13 mouse cellular contexts compared by ENCODE assay signal in genomic region chr19:45065226-45065625, GRCm38 (mm10). TPM values are rescaled to one million over a fixed set of nuclear protein-coding genes. Genes with fewer than 3 reads are reported as not detected.
A peak's percentile ranks its signal among the peaks of the same experiment; 100 is the strongest.
DNase-seq lines count a peak whose midpoint lies in the region; ATAC-seq and TF ChIP-seq lines count a peak whose summit lies in the region.
"Had no signal": no experiment of that assay in that cellular context is flagged by ENCODE, and none has a peak within 500 bp of the region (broad histone marks: within the 10 kb centered on the region; RNA-seq: fewer than 3 reads in every experiment).

No protein-coding gene starts in this region.

- H3K27ac ChIP-seq in heart, embryonic 12.5 days (ENCODE audit: poor library complexity, severe bottlenecking), result no peak overlapping the region
- no peak overlapping the region for H3K27ac ChIP-seq in heart, embryonic 11.5 days (ENCODE audit: low read depth, low read length)
- no peak overlapping the region for H3K27ac ChIP-seq in midbrain, embryonic 10.5 days (replicated peaks)
- no peak overlapping the region for H3K27ac ChIP-seq in midbrain, postnatal 0 days (ENCODE audit: low read depth, low read length)
- no peak overlapping the region for H3K27ac ChIP-seq in embryonic facial prominence, embryonic 13.5 days
- H3K27ac ChIP-seq in stomach, embryonic 15.5 days, result no peak overlapping the region
- H3K27ac ChIP-seq: kidney, postnatal 0 days had no signal

- peak overlapping the region; percentile 2; the same call in 1 of the 2 replicates for H3K4me3 ChIP-seq in heart, embryonic 12.5 days
- no peak overlapping the region for H3K4me3 ChIP-seq in heart, embryonic 11.5 days (ENCODE audit: low read depth, low read length)
- H3K4me3 ChIP-seq in midbrain, embryonic 10.5 days, result peak overlapping the region; percentile 18; the same call in 1 of the 2 replicates
- H3K4me3 ChIP-seq in midbrain, postnatal 0 days (ENCODE audit: low read depth, low read length), result no peak overlapping the region
- no peak overlapping the region for H3K4me3 ChIP-seq in embryonic facial prominence, embryonic 13.5 days
- no peak overlapping the region for H3K4me3 ChIP-seq in stomach, embryonic 15.5 days (replicated peaks)

- 5% methylated on average over 21 of the region's 21 CpGs for whole genome bisulfite sequencing in heart, embryonic 12.5 days
- 5% methylated on average over 21 of the region's 21 CpGs for WGBS in heart, embryonic 11.5 days (ENCODE audit: insufficient replicate concordance)
- 5% methylated on average over 21 of the region's 21 CpGs for WGBS in midbrain, embryonic 10.5 days
- WGBS in midbrain, postnatal 0 days, result 6% methylated on average over 21 of the region's 21 CpGs
- 5% methylated on average over 21 of the region's 21 CpGs for WGBS in embryonic facial prominence, embryonic 13.5 days
- WGBS in stomach, embryonic 15.5 days, result 3% methylated on average over 20 of the region's 21 CpGs

- no peaks in the 10 kb centered on the region for H3K36me3 ChIP-seq in heart, embryonic 12.5 days
- no peaks in the 10 kb centered on the region for H3K36me3 ChIP-seq in heart, embryonic 11.5 days (ENCODE audit: control insufficient read depth, insufficient read depth, low read length)
- no peaks in the 10 kb centered on the region for H3K36me3 ChIP-seq in midbrain, embryonic 10.5 days
- no peaks in the 10 kb centered on the region for H3K36me3 ChIP-seq in midbrain, postnatal 0 days (ENCODE audit: insufficient read depth, low read length)
- no peaks in the 10 kb centered on the region for H3K36me3 ChIP-seq in embryonic facial prominence, embryonic 13.5 days
- H3K36me3 ChIP-seq in stomach, embryonic 15.5 days, result no peaks in the 10 kb centered on the region

- no peak for TF ChIP-seq CTCF in midbrain, postnatal 0 days (IDR thresholded peaks at IDR 0.05)

- peaks cover 60% of the 10 kb centered on the region for H3K27me3 ChIP-seq in heart, embryonic 12.5 days (replicated peaks)
- peaks cover 51% of the 10 kb centered on the region for H3K27me3 ChIP-seq in heart, embryonic 11.5 days (ENCODE audit: control insufficient read depth, insufficient read depth, low read length)
- H3K27me3 ChIP-seq in midbrain, embryonic 10.5 days (ENCODE audit: low read depth, poor library complexity, severe bottlenecking), result peaks cover 66% of the 10 kb centered on the region
- peaks cover 26% of the 10 kb centered on the region for H3K27me3 ChIP-seq in midbrain, postnatal 0 days (ENCODE audit: insufficient read depth, low read length)
- H3K27me3 ChIP-seq in embryonic facial prominence, embryonic 13.5 days, result peaks cover 63% of the 10 kb centered on the region
- peaks cover 51% of the 10 kb centered on the region for H3K27me3 ChIP-seq in stomach, embryonic 15.5 days (replicated peaks)

- no peak overlapping the region for H3K4me2 ChIP-seq in heart, embryonic 12.5 days
- no peak overlapping the region for H3K4me2 ChIP-seq in heart, embryonic 11.5 days
- H3K4me2 ChIP-seq in midbrain, postnatal 0 days (ENCODE audit: low read depth, low read length, poor library complexity, severe bottlenecking), result no peak overlapping the region
- 0 out of 2 replicates have a peak overlapping the region, but pooled peaks have one; percentile 3 for H3K4me2 ChIP-seq in embryonic facial prominence, embryonic 13.5 days
- peak overlapping the region; percentile 3; the same call in 1 of the 2 replicates for H3K4me2 ChIP-seq in stomach, embryonic 15.5 days
- H3K4me2 ChIP-seq: lung, embryonic 14.5 days had no signal

- DNase-seq in midbrain, embryonic 10.5 days (ENCODE audit: low spot score), result no peak
- no peak for DNase-seq in midbrain, postnatal 0 days (ENCODE audit: low spot score)
- no peak for DNase-seq in right cerebral cortex, adult 18-20 months
- DNase-seq in frontal cortex, postnatal 10 days (ENCODE audit: low spot score in 2 of 2), result no peak
- DNase-seq: adrenal gland, adult 8-10 months; cerebellum, adult 2 months; lung, embryonic 14.5 days had no signal

- H3K9me3 ChIP-seq in heart, embryonic 12.5 days (replicated peaks), result no peaks in the 10 kb centered on the region
- no peaks in the 10 kb centered on the region for H3K9me3 ChIP-seq in heart, embryonic 11.5 days (replicated peaks; ENCODE audit: control insufficient read depth, low read length)
- no peaks in the 10 kb centered on the region for H3K9me3 ChIP-seq in midbrain, embryonic 10.5 days (replicated peaks)
- H3K9me3 ChIP-seq in midbrain, postnatal 0 days (ENCODE audit: low read length), result no peaks in the 10 kb centered on the region
- 0 out of 2 replicates have a peak, but pooled peaks cover 3% of the 10 kb centered on the region for H3K9me3 ChIP-seq in embryonic facial prominence, embryonic 13.5 days
- no peaks in the 10 kb centered on the region for H3K9me3 ChIP-seq in stomach, embryonic 15.5 days

- no peak for ATAC-seq in heart, embryonic 12.5 days (ENCODE audit: insufficient number of reproducible peaks, low FRiP score)
- no peak for ATAC-seq in heart, embryonic 11.5 days (replicated peaks; ENCODE audit: insufficient number of reproducible peaks, low FRiP score, low TSS enrichment)
- ATAC-seq in midbrain, postnatal 0 days (ENCODE audit: low FRiP score), result no peak
- no peak for ATAC-seq in embryonic facial prominence, embryonic 13.5 days (ENCODE audit: insufficient number of reproducible peaks, insufficient read depth, low FRiP score, low TSS enrichment, low read depth)
- no peak for ATAC-seq in stomach, embryonic 15.5 days (ENCODE audit: insufficient read depth, low FRiP score, low read depth)

- H3K4me1 ChIP-seq in heart, embryonic 12.5 days (replicated peaks), result no peaks in the 10 kb centered on the region
- H3K4me1 ChIP-seq in heart, embryonic 11.5 days (ENCODE audit: control insufficient read depth, insufficient read depth, low read length), result 0 out of 2 replicates have a peak, but pooled peaks cover 3% of the 10 kb centered on the region
- peaks cover 19% of the 10 kb centered on the region for H3K4me1 ChIP-seq in midbrain, embryonic 10.5 days
- H3K4me1 ChIP-seq in midbrain, postnatal 0 days (ENCODE audit: insufficient read depth, low read length), result no peaks in the 10 kb centered on the region
- H3K4me1 ChIP-seq in embryonic facial prominence, embryonic 13.5 days, result 0 out of 2 replicates have a peak, but pooled peaks cover 3% of the 10 kb centered on the region
- H3K4me1 ChIP-seq in stomach, embryonic 15.5 days, result no peaks in the 10 kb centered on the region

- H3K9ac ChIP-seq in heart, embryonic 12.5 days, result no peak overlapping the region
- H3K9ac ChIP-seq in heart, embryonic 11.5 days (ENCODE audit: low read depth, low read length), result no peak overlapping the region
- no peak overlapping the region for H3K9ac ChIP-seq in midbrain, postnatal 0 days (replicated peaks; ENCODE audit: low read length, poor library complexity, severe bottlenecking)
- no peak overlapping the region for H3K9ac ChIP-seq in embryonic facial prominence, embryonic 13.5 days
- no peak overlapping the region for H3K9ac ChIP-seq in stomach, embryonic 15.5 days
- H3K9ac ChIP-seq: lung, embryonic 14.5 days had no signal

RNA-seq across cellular contexts. Expression of gene Kazald1, which starts 9.8 kb away (rescaled TPM):
- polyA plus RNA-seq in heart, embryonic 12.5 days (2016; fragmentation: Nextera tagmentation; extraction: Ambion mirVana), result 2.9 and 3.0 TPM in 2 replicates
- polyA plus RNA-seq in heart, embryonic 11.5 days (2014; fragmentation: Nextera tagmentation; extraction: Ambion mirVana), result 2.7 and 2.9 TPM in 2 replicates
- 0.38 and 0.39 TPM in 2 replicates for polyA plus RNA-seq in midbrain, embryonic 10.5 days (2016; fragmentation: Nextera tagmentation; extraction: Ambion mirVana)
- 0.94 and 2.2 TPM in 2 replicates for total RNA-seq in midbrain, postnatal 0 days (2014; rRNA removed)
- 2.2 and 2.3 TPM in 2 replicates for polyA plus RNA-seq in midbrain, postnatal 0 days (2015; fragmentation: Nextera tagmentation; extraction: Ambion mirVana)
- 17.7 and 29.4 TPM in 2 replicates for polyA plus RNA-seq in embryonic facial prominence, embryonic 13.5 days (2015; fragmentation: Nextera tagmentation; extraction: Ambion mirVana)
- polyA plus RNA-seq in stomach, embryonic 15.5 days (2015; fragmentation: Nextera tagmentation; extraction: Ambion mirVana), result 49.2 and 50.1 TPM in 2 replicates

RNA-seq across cellular contexts. Expression of gene Sfxn3, which starts 17.9 kb away (rescaled TPM):
- polyA plus RNA-seq in heart, embryonic 12.5 days (2016; fragmentation: Nextera tagmentation; extraction: Ambion mirVana), result 20.4 and 21.3 TPM in 2 replicates
- 16.0 and 18.8 TPM in 2 replicates for polyA plus RNA-seq in heart, embryonic 11.5 days (2014; fragmentation: Nextera tagmentation; extraction: Ambion mirVana)
- polyA plus RNA-seq in midbrain, embryonic 10.5 days (2016; fragmentation: Nextera tagmentation; extraction: Ambion mirVana), result 8.3 and 15.3 TPM in 2 replicates
- 72.2 and 85.8 TPM in 2 replicates for total RNA-seq in midbrain, postnatal 0 days (2014; rRNA removed)
- 101 and 102 TPM in 2 replicates for polyA plus RNA-seq in midbrain, postnatal 0 days (2015; fragmentation: Nextera tagmentation; extraction: Ambion mirVana)
- 32.3 and 32.5 TPM in 2 replicates for polyA plus RNA-seq in embryonic facial prominence, embryonic 13.5 days (2015; fragmentation: Nextera tagmentation; extraction: Ambion mirVana)
- polyA plus RNA-seq in stomach, embryonic 15.5 days (2015; fragmentation: Nextera tagmentation; extraction: Ambion mirVana), result 24.3 and 24.5 TPM in 2 replicates

RNA-seq across cellular contexts. Expression of gene Pdzd7, which starts 19.7 kb away (rescaled TPM):
- polyA plus RNA-seq in heart, embryonic 12.5 days (2016; fragmentation: Nextera tagmentation; extraction: Ambion mirVana), result 0.09 and 0.18 TPM in 2 replicates
- 0.21 TPM in 1 of 2 replicates, not detected in the other for polyA plus RNA-seq in heart, embryonic 11.5 days (2014; fragmentation: Nextera tagmentation; extraction: Ambion mirVana)
- 0.19 and 0.34 TPM in 2 replicates for polyA plus RNA-seq in midbrain, embryonic 10.5 days (2016; fragmentation: Nextera tagmentation; extraction: Ambion mirVana)
- total RNA-seq in midbrain, postnatal 0 days (2014; rRNA removed), result 5.9 and 7.2 TPM in 2 replicates
- polyA plus RNA-seq in midbrain, postnatal 0 days (2015; fragmentation: Nextera tagmentation; extraction: Ambion mirVana), result 2.9 and 3.4 TPM in 2 replicates
- polyA plus RNA-seq in embryonic facial prominence, embryonic 13.5 days (2015; fragmentation: Nextera tagmentation; extraction: Ambion mirVana), result 0.47 and 0.51 TPM in 2 replicates
- polyA plus RNA-seq in stomach, embryonic 15.5 days (2015; fragmentation: Nextera tagmentation; extraction: Ambion mirVana), result 0.27 and 0.33 TPM in 2 replicates
- total RNA-seq: liver, adult 2 months had no signal

RNA-seq across cellular contexts. Expression of gene Lzts2, which starts 51.0 kb away (rescaled TPM):
- 58.3 and 58.5 TPM in 2 replicates for polyA plus RNA-seq in heart, embryonic 12.5 days (2016; fragmentation: Nextera tagmentation; extraction: Ambion mirVana)
- 35.3 and 38.4 TPM in 2 replicates for polyA plus RNA-seq in heart, embryonic 11.5 days (2014; fragmentation: Nextera tagmentation; extraction: Ambion mirVana)
- polyA plus RNA-seq in midbrain, embryonic 10.5 days (2016; fragmentation: Nextera tagmentation; extraction: Ambion mirVana), result 55.1 and 58.4 TPM in 2 replicates
- total RNA-seq in midbrain, postnatal 0 days (2014; rRNA removed), result 32.8 and 40.4 TPM in 2 replicates
- polyA plus RNA-seq in midbrain, postnatal 0 days (2015; fragmentation: Nextera tagmentation; extraction: Ambion mirVana), result 12.9 TPM in 2 replicates
- polyA plus RNA-seq in embryonic facial prominence, embryonic 13.5 days (2015; fragmentation: Nextera tagmentation; extraction: Ambion mirVana), result 64.6 and 73.3 TPM in 2 replicates
- polyA plus RNA-seq in stomach, embryonic 15.5 days (2015; fragmentation: Nextera tagmentation; extraction: Ambion mirVana), result 65.5 and 69.9 TPM in 2 replicates

RNA-seq across cellular contexts. Expression of gene Mrpl43, which starts 59.0 kb away (rescaled TPM):
- polyA plus RNA-seq in heart, embryonic 12.5 days (2016; fragmentation: Nextera tagmentation; extraction: Ambion mirVana), result 60.1 and 66.8 TPM in 2 replicates
- polyA plus RNA-seq in heart, embryonic 11.5 days (2014; fragmentation: Nextera tagmentation; extraction: Ambion mirVana), result 63.0 and 64.3 TPM in 2 replicates
- 71.6 and 72.9 TPM in 2 replicates for polyA plus RNA-seq in midbrain, embryonic 10.5 days (2016; fragmentation: Nextera tagmentation; extraction: Ambion mirVana)
- 55.7 and 87.6 TPM in 2 replicates for total RNA-seq in midbrain, postnatal 0 days (2014; rRNA removed)
- 98.8 and 105 TPM in 2 replicates for polyA plus RNA-seq in midbrain, postnatal 0 days (2015; fragmentation: Nextera tagmentation; extraction: Ambion mirVana)
- 72.6 and 81.2 TPM in 2 replicates for polyA plus RNA-seq in embryonic facial prominence, embryonic 13.5 days (2015; fragmentation: Nextera tagmentation; extraction: Ambion mirVana)
- 70.4 and 71.2 TPM in 2 replicates for polyA plus RNA-seq in stomach, embryonic 15.5 days (2015; fragmentation: Nextera tagmentation; extraction: Ambion mirVana)

Comparison
In these comparisons a context has a peak if more than half of its experiments do, and no peak if none do; other contexts are left out.
1. H3K4me3 ChIP-seq: peak in heart, embryonic 12.5 days (single experiment) and midbrain, embryonic 10.5 days (single experiment); none in heart, embryonic 11.5 days (single experiment), midbrain, postnatal 0 days (single experiment), embryonic facial prominence, embryonic 13.5 days (single experiment) and stomach, embryonic 15.5 days (single experiment).
2. H3K4me2 ChIP-seq: peak in embryonic facial prominence, embryonic 13.5 days (single experiment) and stomach, embryonic 15.5 days (single experiment); none in heart, embryonic 12.5 days (single experiment), heart, embryonic 11.5 days (single experiment) and midbrain, postnatal 0 days (single experiment).